Mouse (Mus musculus) liver, embryonic 16.5 days (tissue): ENCODE measurements around the gene Bik. TPM values are rescaled to one million over a fixed set of nuclear protein-coding genes. Genes with fewer than 3 reads are reported as not detected.

Experiments used
- ATAC-seq: fragments of 200-750 bp; cut with Nextera tagmentation; 2 replicates; pipeline ENCODE4 v1.8.0; 2017; ENCODE audit warnings: low read depth, mild to moderate bottlenecking, moderate number of reproducible peaks, moderate library complexity
- H3K27ac ChIP-seq: fragments of 300-500 bp; sonication (generic); 2 replicates; pipeline ENCODE4 v1.5.1; 2014; ENCODE audit warnings: mild to moderate bottlenecking, low read length
- H3K27me3 ChIP-seq: fragments of 300-500 bp; sonication (generic); 2 replicates; pipeline ENCODE4 v1.6.1; 2014; ENCODE audit warnings: low read depth, low read length, mixed read lengths; ENCODE audit not compliant: control insufficient read depth, insufficient read depth
- H3K36me3 ChIP-seq: fragments of 300-500 bp; sonication (generic); 2 replicates; pipeline ENCODE4 v1.6.1; 2014; ENCODE audit warnings: mild to moderate bottlenecking; ENCODE audit not compliant: control insufficient read depth, insufficient read depth
- H3K4me1 ChIP-seq: fragments of 300-500 bp; sonication (generic); 2 replicates; pipeline ENCODE4 v1.6.1; 2014; ENCODE audit warnings: low read depth, low read length, mixed read lengths; ENCODE audit not compliant: control insufficient read depth
- H3K4me2 ChIP-seq: fragments of 300-500 bp; sonication (generic); 2 replicates; pipeline ENCODE4 v1.6.1; 2014; ENCODE audit warnings: low read depth, low read length, mixed read lengths
- H3K4me3 ChIP-seq: fragments of 300-500 bp; sonication (generic); 2 replicates; pipeline ENCODE4 v1.5.1; 2014; ENCODE audit warnings: low read depth, mild to moderate bottlenecking, low read length
- H3K9ac ChIP-seq: fragments of 300-500 bp; sonication (generic); 2 replicates; pipeline ENCODE4 v1.6.1; 2014; ENCODE audit warnings: low read depth, low read length
- H3K9me3 ChIP-seq: fragments of 300-500 bp; sonication (generic); replicated peaks from 2 replicates; pipeline ENCODE4 v1.6.1; 2016; ENCODE audit warnings: low read length; ENCODE audit not compliant: control insufficient read depth
- WGBS: fragments of 180-500 bp; shearing (Covaris S2); extraction: QIAGEN DNeasy Blood & Tissue Kit; methylation state at CpG from one replicate; pipeline ENCODE4 v1.1.7; 2014; ENCODE audit not compliant: insufficient replicate concordance; 5-methylcytosine and 5-hydroxymethylcytosine counted together
- polyA plus RNA-seq: library from polyadenylated mRNA; unstranded; fragments of >200 nt; fragmentation: Nextera tagmentation; extraction: Ambion mirVana; gene quantifications from 2 replicates; pipeline ENCODE4 v1.2.1, GENCODE M21; 2015

Bik gene
- polyA plus RNA-seq, 1 experiment from 2014 or later, result 1.8 TPM

DNA sequence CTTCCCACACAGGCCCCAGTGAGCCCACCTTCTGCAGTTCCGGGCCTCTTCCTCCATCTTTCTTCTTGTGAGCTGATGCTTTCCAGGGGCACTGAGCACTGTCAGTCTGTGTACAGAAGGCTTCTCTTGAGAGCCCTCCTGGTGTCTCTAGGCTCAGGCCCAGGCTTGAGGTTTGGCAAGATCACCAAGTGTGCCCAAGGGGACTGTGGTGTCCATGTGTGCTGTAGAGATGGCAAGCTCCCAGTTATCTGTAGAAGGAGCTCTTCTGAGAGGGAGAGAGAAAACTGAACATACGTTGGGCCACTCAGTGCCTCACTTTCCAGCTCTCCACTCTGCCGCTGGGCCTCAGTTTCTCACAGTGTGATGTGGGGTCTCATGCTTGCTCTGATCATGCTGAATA is 41.1 kb downstream of the Bik start:
- no peak for ATAC-seq
- no peak overlapping the region for H3K4me3 ChIP-seq
- WGBS, result 83% methylated on average over 3 of the region's 3 CpGs
- H3K9ac ChIP-seq, result no peak overlapping the region
- H3K27ac ChIP-seq, result 0 out of 2 replicates have a peak overlapping the region, but pooled peaks have one; percentile 3
- H3K27me3 ChIP-seq, result no peaks in the 10 kb centered on the region
- no peaks in the 10 kb centered on the region for H3K9me3 ChIP-seq
- peaks cover 40% of the 10 kb centered on the region for H3K4me1 ChIP-seq
- peaks cover 10% of the 10 kb centered on the region for H3K36me3 ChIP-seq
- H3K4me2 ChIP-seq, result no peak overlapping the region

DNA sequence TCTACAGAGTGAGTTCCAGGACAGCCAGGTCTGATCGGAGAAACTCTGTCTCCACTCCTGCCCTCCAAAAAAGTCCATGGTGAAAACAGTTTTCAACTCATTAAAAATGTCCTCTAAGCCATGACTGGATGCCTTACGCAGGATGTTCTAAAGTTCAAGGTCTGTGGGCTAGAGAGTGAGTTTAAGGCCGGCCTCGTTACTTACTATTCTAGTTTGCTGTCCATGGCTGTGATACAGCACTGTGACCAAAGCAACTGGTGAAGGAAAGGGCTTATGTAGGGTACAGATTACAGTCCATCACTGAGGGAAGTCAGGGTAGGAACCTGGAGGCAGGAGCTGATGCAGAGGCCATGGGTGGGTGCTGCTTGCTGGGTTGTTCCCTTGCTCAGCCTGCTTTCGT is 41.9 kb downstream of the Bik start:
- no peak overlapping the region for H3K4me3 ChIP-seq
- no peak overlapping the region for H3K27ac ChIP-seq
- H3K4me2 ChIP-seq, result no peak overlapping the region
- H3K36me3 ChIP-seq, result peaks cover 10% of the 10 kb centered on the region
- H3K27me3 ChIP-seq, result no peaks in the 10 kb centered on the region
- H3K4me1 ChIP-seq, result peaks cover 34% of the 10 kb centered on the region
- 91% methylated on average over 5 of the region's 5 CpGs for WGBS
- H3K9me3 ChIP-seq, result no peaks in the 10 kb centered on the region
- ATAC-seq, result no peak
- no peak overlapping the region for H3K9ac ChIP-seq

DNA sequence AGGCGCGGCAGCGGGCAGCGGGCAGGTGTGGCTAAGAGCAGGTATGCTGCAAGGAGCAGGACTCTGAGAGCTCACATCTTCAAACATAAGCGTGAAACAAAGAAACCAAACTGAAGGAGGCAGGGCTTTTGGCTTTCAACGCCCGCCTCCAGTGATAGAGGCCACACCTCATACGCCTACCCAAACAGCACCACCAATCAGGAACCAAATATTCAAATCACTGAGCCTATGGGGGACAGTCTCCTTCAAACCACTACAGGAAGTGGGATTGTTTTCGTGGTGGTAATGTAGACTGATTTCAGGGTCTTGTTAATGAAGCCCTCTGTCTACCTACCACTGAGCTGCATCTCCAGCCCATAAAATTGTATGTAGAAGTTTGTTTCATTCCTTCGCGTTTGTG is 43.0 kb downstream of the Bik start:
- no peak overlapping the region for H3K9ac ChIP-seq
- ATAC-seq, result no peak
- H3K27ac ChIP-seq, result no peak overlapping the region
- peaks cover 30% of the 10 kb centered on the region for H3K4me1 ChIP-seq
- peaks cover 20% of the 10 kb centered on the region for H3K36me3 ChIP-seq
- no peak overlapping the region for H3K4me2 ChIP-seq
- H3K4me3 ChIP-seq, result no peak overlapping the region
- no peaks in the 10 kb centered on the region for H3K27me3 ChIP-seq
- WGBS, result 59% methylated on average over 11 of the region's 11 CpGs
- H3K9me3 ChIP-seq, result no peaks in the 10 kb centered on the region

DNA sequence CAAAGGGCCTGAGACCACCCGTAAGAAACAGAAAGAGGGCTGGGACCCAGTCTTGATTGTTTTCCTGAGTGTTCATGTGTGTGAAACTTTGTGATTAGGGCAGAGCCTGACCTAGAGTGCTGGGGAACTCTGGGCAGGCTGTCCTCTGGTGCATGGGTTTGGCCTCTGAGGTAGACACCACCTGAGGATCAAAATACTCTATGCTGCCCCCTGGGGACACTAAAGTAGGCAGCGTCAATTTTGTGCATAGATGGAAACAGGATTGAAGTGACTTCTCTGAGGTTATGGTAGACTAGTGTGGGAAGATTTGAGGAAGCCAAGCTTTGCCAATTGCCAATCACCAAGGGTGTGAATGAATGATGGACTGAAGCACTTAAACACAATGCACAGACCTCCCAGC is 44.0 kb downstream of the Bik start:
- Histone ChIP-seq H3K4me3 (no peak overlapping the region), H3K4me1 (peaks cover 21% of the 10 kb centered on the region), H3K9ac (no peak overlapping the region), H3K4me2 (no peak overlapping the region), H3K27me3 (no peaks in the 10 kb centered on the region), H3K9me3 (no peaks in the 10 kb centered on the region), H3K36me3 (peaks cover 29% of the 10 kb centered on the region), H3K27ac (no peak overlapping the region)
- WGBS, result 61% methylated on average over 2 of the region's 2 CpGs
- ATAC-seq, result no peak

DNA sequence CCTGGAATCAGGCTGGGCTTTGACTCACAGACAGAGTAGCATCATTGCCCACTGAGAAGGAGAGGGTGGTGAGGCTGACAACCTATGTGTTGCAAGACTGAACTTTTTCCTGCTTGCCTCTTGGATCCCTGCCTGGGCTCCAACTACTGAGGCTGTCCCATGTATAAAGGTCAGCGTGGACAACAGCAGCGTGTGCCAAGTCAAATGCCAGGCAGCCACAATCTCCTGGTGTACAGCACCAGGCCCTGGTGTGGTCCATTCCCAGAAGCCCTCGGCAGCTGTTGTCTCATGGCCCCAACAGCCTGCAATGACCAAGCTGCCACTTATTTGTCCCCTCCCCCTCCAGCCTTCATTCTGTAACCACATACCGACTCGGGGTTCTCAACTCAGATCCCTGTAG is 45.0 kb downstream of the Bik start:
- H3K4me2 ChIP-seq, result no peak overlapping the region
- ATAC-seq, result no peak

DNA sequence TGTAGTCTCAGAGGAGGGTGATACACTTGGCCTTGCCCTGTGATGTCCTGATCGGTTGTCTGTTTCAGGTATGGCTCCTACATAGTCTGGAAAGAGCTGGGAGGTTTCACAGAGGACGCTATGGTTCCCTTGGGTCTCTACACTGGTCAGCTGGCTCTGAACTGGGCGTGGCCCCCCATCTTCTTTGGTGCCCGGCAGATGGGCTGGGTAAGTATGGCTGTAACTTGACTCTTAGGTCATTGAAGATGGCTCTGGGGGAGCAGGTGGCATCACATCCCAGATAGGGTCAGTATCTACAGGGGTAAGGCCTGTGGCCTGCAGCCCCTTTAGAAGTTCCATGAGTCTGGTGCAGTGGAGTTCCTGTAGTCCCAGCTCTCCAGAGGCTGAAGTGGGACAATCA is 45.5 kb downstream of the Bik start:
- Histone ChIP-seq H3K4me3 (no peak overlapping the region), H3K4me1 (peaks cover 10% of the 10 kb centered on the region), H3K36me3 (peaks cover 44% of the 10 kb centered on the region), H3K9me3 (no peaks in the 10 kb centered on the region), H3K4me2 (no peak overlapping the region), H3K27me3 (no peaks in the 10 kb centered on the region), H3K9ac (no peak overlapping the region), H3K27ac (no peak overlapping the region)
- ATAC-seq, result no peak
- 73% methylated on average over 4 of the region's 4 CpGs for WGBS

More for the DNA sequence above, 45.0 kb downstream of the Bik start:
- peaks cover 13% of the 10 kb centered on the region for H3K4me1 ChIP-seq
- WGBS, result 68% methylated on average over 5 of the region's 5 CpGs
- H3K27me3 ChIP-seq, result no peaks in the 10 kb centered on the region
- H3K36me3 ChIP-seq, result peaks cover 39% of the 10 kb centered on the region
- no peak overlapping the region for H3K9ac ChIP-seq
- H3K9me3 ChIP-seq, result no peaks in the 10 kb centered on the region
- H3K4me3 ChIP-seq, result no peak overlapping the region
- no peak overlapping the region for H3K27ac ChIP-seq

DNA sequence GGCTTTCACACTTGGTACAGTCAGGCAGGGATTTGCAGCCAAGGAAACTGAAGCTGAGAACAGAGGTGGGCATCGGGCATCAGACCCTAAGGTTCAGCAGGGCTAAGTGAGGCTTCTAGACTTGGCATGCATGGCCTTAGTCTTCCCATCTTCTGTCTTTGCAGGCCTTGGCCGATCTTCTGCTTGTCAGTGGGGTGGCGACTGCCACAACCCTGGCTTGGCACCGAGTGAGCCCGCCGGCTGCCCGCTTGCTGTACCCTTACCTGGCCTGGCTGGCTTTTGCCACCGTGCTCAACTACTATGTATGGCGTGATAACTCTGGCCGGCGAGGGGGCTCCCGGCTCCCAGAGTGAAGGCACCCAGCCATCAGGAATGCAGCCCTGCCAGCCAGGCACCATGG is 46.9 kb downstream of the Bik start:
- H3K36me3 ChIP-seq, result peaks cover 56% of the 10 kb centered on the region
- ATAC-seq, result no peak

DNA sequence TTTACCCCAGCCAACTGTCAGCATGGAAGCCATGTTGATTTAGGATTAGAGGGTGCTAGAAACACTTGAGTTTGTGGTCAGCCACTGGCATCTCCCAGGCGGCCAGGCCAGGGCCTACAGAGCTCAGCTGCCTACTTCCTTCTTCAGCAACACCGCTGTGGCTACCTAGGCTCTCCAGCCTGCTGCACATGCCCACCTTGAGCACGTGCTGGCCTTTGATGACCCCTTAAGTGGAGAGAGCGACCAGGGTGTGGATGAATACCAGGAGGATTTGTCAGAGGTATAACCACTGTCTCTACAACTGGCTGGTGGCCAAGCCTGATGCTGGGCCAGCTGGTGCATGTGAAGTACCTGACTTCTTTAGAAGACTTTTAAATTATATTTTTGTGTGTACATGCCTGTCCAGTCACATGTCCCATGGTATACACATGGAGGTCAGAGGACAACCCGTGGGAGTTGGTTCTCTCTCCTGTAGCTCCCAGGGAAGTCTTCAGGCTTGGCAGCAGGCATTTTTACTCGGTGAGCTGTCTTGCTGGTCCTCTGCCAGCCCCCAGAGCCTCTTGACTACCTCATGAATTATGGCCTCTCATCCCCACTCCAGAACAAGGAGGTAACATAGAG is 48.2 kb downstream of the Bik start:
- no peak for ATAC-seq
- Histone ChIP-seq H3K4me2 (no peak overlapping the region), H3K4me3 (no peak overlapping the region), H3K4me1 (no peaks in the 10 kb centered on the region; the same call in none of the 2 replicates), H3K36me3 (peaks cover 67% of the 10 kb centered on the region), H3K27ac (no peak overlapping the region), H3K9ac (no peak overlapping the region), H3K27me3 (no peaks in the 10 kb centered on the region), H3K9me3 (no peaks in the 10 kb centered on the region)
- WGBS, result 75% methylated on average over 6 of the region's 6 CpGs

More for the DNA sequence above, 46.9 kb downstream of the Bik start:
- Histone ChIP-seq H3K4me2 (no peak overlapping the region), H3K9me3 (no peaks in the 10 kb centered on the region), H3K9ac (no peak overlapping the region), H3K4me3 (no peak overlapping the region), H3K27me3 (no peaks in the 10 kb centered on the region), H3K4me1 (peaks cover 6% of the 10 kb centered on the region), H3K27ac (no peak overlapping the region)
- 84% methylated on average over 12 of the region's 12 CpGs for whole genome bisulfite sequencing

DNA sequence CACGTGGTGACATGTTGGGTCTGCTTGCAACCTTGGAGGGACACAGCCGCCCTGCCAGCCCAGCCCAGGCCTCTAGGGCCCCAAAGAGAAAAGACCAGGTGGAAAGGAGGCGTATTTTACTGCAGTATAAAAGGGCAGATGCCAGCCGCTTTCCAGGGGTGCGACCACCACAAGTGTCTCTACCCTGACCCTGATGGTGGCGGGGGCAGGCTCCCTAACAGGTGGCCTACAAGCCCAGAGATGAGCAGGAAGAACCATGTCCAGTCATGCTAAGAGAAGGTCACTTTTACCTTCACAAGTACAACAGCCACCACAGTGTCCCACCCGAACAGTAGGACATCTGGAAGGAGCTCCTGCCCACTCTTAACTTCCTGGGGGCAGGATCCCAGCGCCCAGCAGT is 48.9 kb downstream of the Bik start:
- H3K27ac ChIP-seq, result no peak overlapping the region
- H3K4me3 ChIP-seq, result no peak overlapping the region
- H3K4me2 ChIP-seq, result no peak overlapping the region
- no peaks in the 10 kb centered on the region for H3K9me3 ChIP-seq
- H3K36me3 ChIP-seq, result peaks cover 74% of the 10 kb centered on the region
- WGBS, result 91% methylated on average over 8 of the region's 8 CpGs
- no peaks in the 10 kb centered on the region; the same call in none of the 2 replicates for H3K4me1 ChIP-seq
- no peak overlapping the region for H3K9ac ChIP-seq
- ATAC-seq, result no peak
- no peaks in the 10 kb centered on the region for H3K27me3 ChIP-seq
